Mouse (Mus musculus) myocyte (in vitro differentiated cells): ENCODE measurements around the gene Mtmr3.

Experiments used
- CEBPB ChIP-seq: IDR thresholded peaks from 2 replicates; pipeline ENCODE4 v1.6.1; 2011; ENCODE audit warnings: mild to moderate bottlenecking, moderate library complexity; ENCODE audit not compliant: poor library complexity, insufficient read depth, severe bottlenecking
- E2F4 ChIP-seq: IDR thresholded peaks from one replicate; pipeline ENCODE4 v1.6.1; 2011; ENCODE audit warnings: mild to moderate bottlenecking, control low read depth, moderate library complexity; ENCODE audit not compliant: insufficient read depth
- POLR2A ChIP-seq: IDR thresholded peaks from one replicate; pipeline ENCODE4 v1.6.1; 2011; ENCODE audit warnings: low read depth, mild to moderate bottlenecking, control low read depth, moderate library complexity; ENCODE audit not compliant: insufficient read length
- POLR2AphosphoS2 ChIP-seq: IDR thresholded peaks from one replicate; pipeline ENCODE4 v1.6.1; 2011; ENCODE audit warnings: low read depth, control low read depth; ENCODE audit not compliant: insufficient read length
- REST ChIP-seq: IDR thresholded peaks from one replicate; pipeline ENCODE4 v1.6.1; 2011; ENCODE audit warnings: mild to moderate bottlenecking, control low read depth, moderate library complexity; ENCODE audit not compliant: insufficient read depth, insufficient read length

DNA sequence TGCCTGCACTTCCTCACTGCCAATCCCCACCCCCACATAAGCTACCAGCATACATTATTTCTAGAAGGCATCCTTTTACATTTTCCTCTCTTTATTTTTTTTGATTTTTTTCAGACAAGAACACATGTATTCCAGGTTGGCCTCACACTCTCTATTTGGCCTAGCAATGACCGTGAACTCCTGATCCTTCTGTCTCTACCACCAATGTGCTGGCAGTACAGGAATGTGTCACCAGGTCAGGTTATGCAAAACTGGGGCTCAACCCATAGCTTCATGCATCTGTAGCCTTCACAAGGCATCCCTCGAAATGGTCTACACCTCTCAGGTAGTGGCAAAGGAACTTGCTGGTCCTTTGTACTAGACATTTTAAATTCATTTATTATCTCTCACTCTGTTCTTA, 105.9 kb downstream of the Mtmr3 start:
- TF ChIP-seq REST, result no peak
- TF ChIP-seq POLR2A, result no peak
- TF ChIP-seq E2F4, result no peak
- TF ChIP-seq CEBPB, result no peak
- TF ChIP-seq POLR2AphosphoS2, result no peak
